Mouse (Mus musculus) urinary bladder, postnatal 4 days (tissue): Measurements from ENCODE around the gene Pld4.
A peak's percentile ranks its signal among the peaks of the same experiment; 100 is the strongest.
"Not testable (repeated sequence)": the region's sequence is repeated elsewhere in the genome, so short reads cannot be mapped to it uniquely, and the experiment has no call there.

ENCODE experiments used
- DNase-seq, 2 experiments: peaks; one replicate each; pipeline ENCODE4 v3.0.0; 2021 to 2022; ENCODE audit warnings: low spot score in 2 of 2

The Pld4 gene

GRCm38 (mm10) chr12:112800476-112800875, 40.0 kb downstream of the Pld4 start:
- DNase-seq, result peak; percentile 56 to 81

GRCm38 (mm10) chr12:112801864-112802846, 41.7 kb downstream of the Pld4 start, which contains the start of gene Ahnak2:
TSS of gene Ahnak2 (minus strand) at chr12:112802657.
- no peak for DNase-seq

- DNase-seq, result no peak
Measured at GRCm38 (mm10) chr12:112802917-112803316, 42.5 kb downstream of the Pld4 start.

GRCm38 (mm10) chr12:112804046-112804445, 43.6 kb downstream of the Pld4 start:
- DNase-seq, result no peak

GRCm38 (mm10) chr12:112806044-112806443, 45.6 kb downstream of the Pld4 start:
- DNase-seq, result no peak

- no peak for DNase-seq
Measured at GRCm38 (mm10) chr12:112807796-112808195, 47.3 kb downstream of the Pld4 start.

GRCm38 (mm10) chr12:112808212-112808586, 47.7 kb downstream of the Pld4 start:
- no peak for DNase-seq

- peak; percentile 87 to 88 for DNase-seq
Measured at GRCm38 (mm10) chr12:112808587-112809364, 48.3 kb downstream of the Pld4 start, which contains the start of gene Clba1. TSS of gene Clba1 (plus strand) at chr12:112808937.

GRCm38 (mm10) chr12:112809641-112810040, 49.2 kb downstream of the Pld4 start:
- DNase-seq, result no peak

GRCm38 (mm10) chr12:112810092-112810885, 49.8 kb downstream of the Pld4 start:
- no peak for DNase-seq

GRCm38 (mm10) chr12:112813370-112813769, 52.9 kb downstream of the Pld4 start:
- no peak for DNase-seq

- DNase-seq, result no peak
Measured at GRCm38 (mm10) chr12:112814682-112815470, 54.4 kb downstream of the Pld4 start.

GRCm38 (mm10) chr12:112816294-112816693, 55.8 kb downstream of the Pld4 start:
- DNase-seq, result no peak

GRCm38 (mm10) chr12:112816866-112817265, 56.4 kb downstream of the Pld4 start:
- not testable (repeated sequence) for DNase-seq
